Mouse (Mus musculus) forebrain, embryonic 15.5 days (tissue): ENCODE measurements at regions not wholly inside any gene's neighbourhood (a gene's known extent, or its start where the extent isn't known, plus 50 kb on each side); places are given as distances from the start of the nearest gene placed in this dataset.
"Not testable (repeated sequence)": the region's sequence is repeated elsewhere in the genome, so short reads cannot be mapped to it uniquely, and the experiment has no call there.

Source experiments
- ATAC-seq: fragments of 200-750 bp; cut with Nextera tagmentation; replicated peaks from 2 replicates; pipeline ENCODE4 v1.8.0; 2017; ENCODE audit warnings: mild to moderate bottlenecking, moderate TSS enrichment, moderate library complexity
- H3K27ac ChIP-seq: fragments of 300-500 bp; sonication (generic); replicated peaks from 2 replicates; pipeline ENCODE4 v1.5.1; 2015; ENCODE audit warnings: mild to moderate bottlenecking, inconsistent platforms
- H3K27me3 ChIP-seq: fragments of 300-500 bp; sonication (generic); 2 replicates; pipeline ENCODE4 v1.6.1; 2015; ENCODE audit warnings: inconsistent platforms
- H3K36me3 ChIP-seq: fragments of 300-500 bp; sonication (generic); 2 replicates; pipeline ENCODE4 v1.6.1; 2015; ENCODE audit warnings: mild to moderate bottlenecking, inconsistent platforms
- H3K4me1 ChIP-seq: fragments of 300-500 bp; sonication (generic); 2 replicates; pipeline ENCODE4 v1.6.1; 2015; ENCODE audit warnings: inconsistent platforms
- H3K4me2 ChIP-seq: fragments of 300-500 bp; sonication (generic); replicated peaks from 2 replicates; pipeline ENCODE4 v1.6.1; 2015; ENCODE audit warnings: mild to moderate bottlenecking, inconsistent platforms
- H3K4me3 ChIP-seq: fragments of 300-500 bp; sonication (generic); 2 replicates; pipeline ENCODE4 v1.5.1; 2015; ENCODE audit warnings: mild to moderate bottlenecking, inconsistent platforms
- H3K9ac ChIP-seq: fragments of 300-500 bp; sonication (generic); replicated peaks from 2 replicates; pipeline ENCODE4 v1.6.1; 2015; ENCODE audit warnings: mild to moderate bottlenecking, inconsistent platforms
- H3K9me3 ChIP-seq: fragments of 300-500 bp; sonication (generic); 2 replicates; pipeline ENCODE4 v1.6.1; 2016; ENCODE audit warnings: inconsistent platforms
- WGBS: fragments of 180-500 bp; shearing (Covaris S2); methylation state at CpG from one replicate; pipeline ENCODE4 v1.1.7; 2015; ENCODE audit warnings: mixed read lengths; 5-methylcytosine and 5-hydroxymethylcytosine counted together

GRCm38 (mm10) chr12:10529077-10529476, 138.5 kb downstream of the Rdh14 start:
- Histone ChIP-seq H3K9ac (no peak overlapping the region), H3K27ac (no peak overlapping the region), H3K9me3 (no peaks in the 10 kb centered on the region), H3K4me2 (no peak overlapping the region), H3K27me3 (no peaks in the 10 kb centered on the region), H3K4me1 (no peaks in the 10 kb centered on the region), H3K4me3 (no peak overlapping the region), H3K36me3 (no peaks in the 10 kb centered on the region)
- 77% methylated on average over 2 of the region's 2 CpGs for whole genome bisulfite sequencing
- no peak for ATAC-seq

- H3K36me3 ChIP-seq, result no peaks in the 10 kb centered on the region
- 94% methylated on average over 3 of the region's 3 CpGs for WGBS
- no peak overlapping the region for H3K27ac ChIP-seq
- H3K4me3 ChIP-seq, result no peak overlapping the region
- H3K27me3 ChIP-seq, result no peaks in the 10 kb centered on the region
- no peak overlapping the region for H3K9ac ChIP-seq
- H3K4me2 ChIP-seq, result no peak overlapping the region
- ATAC-seq, result no peak
- H3K4me1 ChIP-seq, result no peaks in the 10 kb centered on the region
- no peaks in the 10 kb centered on the region for H3K9me3 ChIP-seq
Measured at GRCm38 (mm10) chr12:10530996-10531395, 140.4 kb downstream of the Rdh14 start.

- Histone ChIP-seq H3K4me2 (no peak overlapping the region), H3K27ac (no peak overlapping the region), H3K27me3 (no peaks in the 10 kb centered on the region), H3K36me3 (no peaks in the 10 kb centered on the region), H3K4me3 (no peak overlapping the region), H3K4me1 (no peaks in the 10 kb centered on the region), H3K9ac (no peak overlapping the region), H3K9me3 (no peaks in the 10 kb centered on the region)
- ATAC-seq, result no peak
- WGBS, result 86% methylated on average over 6 of the region's 6 CpGs
Measured at GRCm38 (mm10) chr12:10533971-10534370, 143.4 kb downstream of the Rdh14 start.

GRCm38 (mm10) chr12:10536239-10536638, 145.7 kb downstream of the Rdh14 start:
- no peak overlapping the region for H3K9ac ChIP-seq
- no peaks in the 10 kb centered on the region for H3K9me3 ChIP-seq
- no peak for ATAC-seq
- no peak overlapping the region for H3K27ac ChIP-seq
- WGBS, result 86% methylated on average over 12 of the region's 12 CpGs
- H3K27me3 ChIP-seq, result no peaks in the 10 kb centered on the region
- H3K4me3 ChIP-seq, result no peak overlapping the region
- no peak overlapping the region for H3K4me2 ChIP-seq
- H3K36me3 ChIP-seq, result no peaks in the 10 kb centered on the region
- H3K4me1 ChIP-seq, result no peaks in the 10 kb centered on the region

GRCm38 (mm10) chr12:10537069-10537468, 146.5 kb downstream of the Rdh14 start:
- H3K36me3 ChIP-seq, result no peaks in the 10 kb centered on the region
- H3K27me3 ChIP-seq, result no peaks in the 10 kb centered on the region
- no peak overlapping the region for H3K4me2 ChIP-seq
- no peak overlapping the region for H3K4me3 ChIP-seq
- H3K27ac ChIP-seq, result no peak overlapping the region
- ATAC-seq, result peak; percentile 71
- no peaks in the 10 kb centered on the region for H3K9me3 ChIP-seq
- WGBS, result 2% methylated on average over 4 of the region's 4 CpGs
- no peaks in the 10 kb centered on the region for H3K4me1 ChIP-seq
- no peak overlapping the region for H3K9ac ChIP-seq

GRCm38 (mm10) chr12:10549481-10550201, 159.1 kb downstream of the Rdh14 start:
- no peaks in the 10 kb centered on the region for H3K27me3 ChIP-seq
- no peak overlapping the region for H3K27ac ChIP-seq
- H3K9ac ChIP-seq, result no peak overlapping the region
- no peak for ATAC-seq
- no peaks in the 10 kb centered on the region for H3K4me1 ChIP-seq
- WGBS, result 80% methylated on average over 1 of the region's 1 CpGs
- H3K9me3 ChIP-seq, result no peaks in the 10 kb centered on the region
- H3K36me3 ChIP-seq, result no peaks in the 10 kb centered on the region
- H3K4me2 ChIP-seq, result no peak overlapping the region
- H3K4me3 ChIP-seq, result no peak overlapping the region

- H3K36me3 ChIP-seq, H3K4me1 ChIP-seq, H3K4me2 ChIP-seq, H3K27me3 ChIP-seq, ATAC-seq, H3K4me3 ChIP-seq, H3K9ac ChIP-seq, H3K27ac ChIP-seq, H3K9me3 ChIP-seq: not testable (repeated sequence)
- 62% methylated on average over 1 of the region's 1 CpGs for WGBS
Measured at GRCm38 (mm10) chr12:10554701-10555100, 164.1 kb downstream of the Rdh14 start.

GRCm38 (mm10) chr12:10562966-10563365, 172.4 kb downstream of the Rdh14 start:
- no peak overlapping the region for H3K4me3 ChIP-seq
- H3K9me3 ChIP-seq, result no peaks in the 10 kb centered on the region
- no peaks in the 10 kb centered on the region for H3K36me3 ChIP-seq
- WGBS, result 53% methylated on average over 1 of the region's 1 CpGs
- H3K9ac ChIP-seq, result no peak overlapping the region
- H3K27ac ChIP-seq, result no peak overlapping the region
- H3K4me2 ChIP-seq, result no peak overlapping the region
- no peak for ATAC-seq
- H3K27me3 ChIP-seq, result no peaks in the 10 kb centered on the region
- no peaks in the 10 kb centered on the region for H3K4me1 ChIP-seq

GRCm38 (mm10) chr12:10567881-10568280, 177.3 kb downstream of the Rdh14 start:
- H3K4me3 ChIP-seq, result no peak overlapping the region
- no peak overlapping the region for H3K27ac ChIP-seq
- H3K9me3 ChIP-seq, result no peaks in the 10 kb centered on the region
- no peaks in the 10 kb centered on the region for H3K4me1 ChIP-seq
- WGBS, result 68% methylated on average over 2 of the region's 2 CpGs
- no peak overlapping the region for H3K9ac ChIP-seq
- no peaks in the 10 kb centered on the region for H3K36me3 ChIP-seq
- ATAC-seq, result no peak
- H3K4me2 ChIP-seq, result no peak overlapping the region
- H3K27me3 ChIP-seq, result no peaks in the 10 kb centered on the region

GRCm38 (mm10) chr12:10571643-10572377, 181.2 kb downstream of the Rdh14 start:
- H3K4me2 ChIP-seq, result no peak overlapping the region
- H3K36me3 ChIP-seq, result no peaks in the 10 kb centered on the region
- H3K27ac ChIP-seq, result no peak overlapping the region
- H3K9me3 ChIP-seq, result no peaks in the 10 kb centered on the region
- no peak; the same call in 1 of the 2 replicates for ATAC-seq
- H3K27me3 ChIP-seq, result no peaks in the 10 kb centered on the region
- no peak overlapping the region for H3K9ac ChIP-seq
- WGBS, result 61% methylated on average over 11 of the region's 11 CpGs
- no peak overlapping the region for H3K4me3 ChIP-seq
- no peaks in the 10 kb centered on the region for H3K4me1 ChIP-seq

- ATAC-seq, result no peak
- no peaks in the 10 kb centered on the region for H3K9me3 ChIP-seq
- no peaks in the 10 kb centered on the region for H3K27me3 ChIP-seq
- WGBS, result 73% methylated on average over 5 of the region's 5 CpGs
- no peak overlapping the region for H3K27ac ChIP-seq
- no peak overlapping the region for H3K4me3 ChIP-seq
- H3K4me1 ChIP-seq, result no peaks in the 10 kb centered on the region
- no peaks in the 10 kb centered on the region for H3K36me3 ChIP-seq
- H3K4me2 ChIP-seq, result no peak overlapping the region
- H3K9ac ChIP-seq, result no peak overlapping the region
Measured at GRCm38 (mm10) chr12:10572378-10572650, 181.7 kb downstream of the Rdh14 start.

- H3K4me1 ChIP-seq, result no peaks in the 10 kb centered on the region
- no peak overlapping the region for H3K9ac ChIP-seq
- no peaks in the 10 kb centered on the region for H3K27me3 ChIP-seq
- no peak for ATAC-seq
- no peaks in the 10 kb centered on the region for H3K9me3 ChIP-seq
- H3K4me3 ChIP-seq, result no peak overlapping the region
- H3K4me2 ChIP-seq, result no peak overlapping the region
- H3K36me3 ChIP-seq, result no peaks in the 10 kb centered on the region
- 89% methylated on average over 9 of the region's 9 CpGs for WGBS
- H3K27ac ChIP-seq, result no peak overlapping the region
Measured at GRCm38 (mm10) chr12:10573381-10573780, 182.8 kb downstream of the Rdh14 start.
